Mouse (Mus musculus) embryonic facial prominence, embryonic 12.5 days (tissue): ENCODE data around the gene Ankrd36. TPM values are rescaled to one million over a fixed set of nuclear protein-coding genes. Genes with fewer than 3 reads are reported as not detected.
A peak's percentile ranks its signal among the peaks of the same experiment; 100 is the strongest.

Experiments used
- ATAC-seq: fragments of 200-750 bp; cut with Nextera tagmentation; 2 replicates; pipeline ENCODE4 v1.8.0; 2017; ENCODE audit not compliant: insufficient number of reproducible peaks, insufficient read depth, low FRiP score, low TSS enrichment
- H3K27ac ChIP-seq: fragments of 300-500 bp; sonication (generic); 2 replicates; pipeline ENCODE4 v1.5.1; 2016; ENCODE audit warnings: mild to moderate bottlenecking
- H3K27me3 ChIP-seq: fragments of 300-500 bp; sonication (generic); 2 replicates; pipeline ENCODE4 v1.6.1; 2016; ENCODE audit warnings: mild to moderate bottlenecking, moderate library complexity
- H3K36me3 ChIP-seq: fragments of 300-500 bp; sonication (generic); 2 replicates; pipeline ENCODE4 v1.6.1; 2016; ENCODE audit warnings: mild to moderate bottlenecking
- H3K4me1 ChIP-seq: fragments of 300-500 bp; sonication (generic); 2 replicates; pipeline ENCODE4 v1.6.1; 2016
- H3K4me2 ChIP-seq: fragments of 300-500 bp; sonication (generic); replicated peaks from 2 replicates; pipeline ENCODE4 v1.6.1; 2016; ENCODE audit warnings: mild to moderate bottlenecking, moderate library complexity
- H3K4me3 ChIP-seq: fragments of 300-500 bp; sonication (generic); 2 replicates; pipeline ENCODE4 v1.5.1; 2016; ENCODE audit warnings: mild to moderate bottlenecking
- H3K9ac ChIP-seq: fragments of 300-500 bp; sonication (generic); 2 replicates; pipeline ENCODE4 v1.6.1; 2016; ENCODE audit warnings: mild to moderate bottlenecking, moderate library complexity
- H3K9me3 ChIP-seq: fragments of 300-500 bp; sonication (generic); 2 replicates; pipeline ENCODE4 v1.6.1; 2016; ENCODE audit warnings: mild to moderate bottlenecking, moderate library complexity
- WGBS: fragments of 180-500 bp; shearing (Covaris S2); methylation state at CpG from one replicate; pipeline ENCODE4 v1.1.7; 2016; 5-methylcytosine and 5-hydroxymethylcytosine counted together
- polyA plus RNA-seq: library from polyadenylated mRNA; unstranded; fragments of >200 nt; fragmentation: Nextera tagmentation; extraction: Ambion mirVana; gene quantifications from 2 replicates; pipeline ENCODE4 v1.2.1, GENCODE M21; 2016

Gene Ankrd36
- polyA plus RNA-seq, 1 experiment from 2014 or later = 0.13 TPM

DNA sequence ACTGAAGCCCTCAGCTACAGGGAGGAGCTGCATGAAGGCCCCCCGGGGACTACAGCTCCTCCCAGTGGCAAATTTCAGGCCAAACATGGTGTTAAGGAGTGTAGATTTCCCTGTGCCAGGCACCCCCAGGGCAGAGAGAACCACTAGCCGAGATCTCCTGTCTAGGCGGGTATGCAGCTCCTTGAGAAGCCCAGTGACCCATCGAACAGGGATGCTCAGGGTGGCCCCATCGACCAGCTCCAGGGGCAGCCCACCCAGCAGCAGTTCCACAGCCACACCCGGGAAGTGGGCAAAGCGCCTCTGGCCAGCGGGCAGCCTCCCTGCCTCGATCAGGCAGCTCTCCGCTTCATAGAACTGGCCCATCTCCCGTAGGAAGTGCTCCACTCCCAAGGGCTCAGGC, 146.8 kb downstream of the Ankrd36 start:
- no peak for ATAC-seq
- H3K36me3 ChIP-seq = peaks cover 40% of the 10 kb centered on the region
- H3K9ac ChIP-seq = no peak overlapping the region
- 89% methylated on average over 11 of the region's 11 CpGs for WGBS
- H3K27ac ChIP-seq = no peak overlapping the region
- H3K27me3 ChIP-seq = no peaks in the 10 kb centered on the region
- no peak overlapping the region for H3K4me2 ChIP-seq
- no peaks in the 10 kb centered on the region for H3K4me1 ChIP-seq
- no peaks in the 10 kb centered on the region for H3K9me3 ChIP-seq
- H3K4me3 ChIP-seq = no peak overlapping the region

DNA sequence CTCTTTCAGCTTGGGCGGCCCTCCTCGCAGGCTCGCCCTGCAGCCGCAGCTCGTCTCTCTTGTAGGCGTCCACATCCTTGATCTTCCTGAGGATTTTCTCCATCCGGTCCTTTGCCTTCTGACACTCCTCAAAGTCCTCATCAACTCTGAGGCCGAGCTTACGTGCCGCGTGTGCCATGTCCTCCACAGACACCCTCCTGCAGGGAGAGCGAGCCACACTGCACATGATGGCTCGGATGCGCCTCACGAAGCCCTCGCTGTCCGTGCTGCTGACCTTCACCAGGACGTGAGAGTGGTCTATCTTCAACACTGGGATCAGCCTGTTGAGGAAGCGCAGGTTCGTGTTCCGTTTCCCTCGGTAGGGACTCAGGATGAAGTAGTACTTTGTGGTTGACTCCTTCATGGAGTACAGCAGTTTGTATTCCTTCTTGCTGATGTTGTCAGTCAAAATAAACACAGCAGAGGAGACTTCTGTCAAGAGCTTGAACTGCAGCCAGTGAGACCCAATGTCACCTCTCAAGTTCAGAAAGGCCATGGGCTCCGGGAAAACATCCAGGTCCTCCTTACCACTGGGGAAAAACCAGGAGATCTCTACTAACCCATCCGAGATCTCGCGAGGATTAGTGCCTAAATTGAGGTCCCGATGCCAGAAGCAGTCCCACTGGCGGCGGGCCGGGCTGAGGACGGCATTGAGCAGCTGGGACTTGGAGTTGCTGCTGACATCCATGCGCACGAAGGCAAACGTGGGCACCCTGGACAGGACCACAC, 147.6 kb downstream of the Ankrd36 start:
- Histone ChIP-seq H3K4me1 (no peaks in the 10 kb centered on the region), H3K27me3 (no peaks in the 10 kb centered on the region), H3K9ac (no peak overlapping the region), H3K4me2 (no peak overlapping the region), H3K9me3 (no peaks in the 10 kb centered on the region), H3K4me3 (no peak overlapping the region), H3K27ac (no peak overlapping the region), H3K36me3 (peaks cover 43% of the 10 kb centered on the region)
- 90% methylated on average over 34 of the region's 34 CpGs for WGBS
- ATAC-seq = no peak

DNA sequence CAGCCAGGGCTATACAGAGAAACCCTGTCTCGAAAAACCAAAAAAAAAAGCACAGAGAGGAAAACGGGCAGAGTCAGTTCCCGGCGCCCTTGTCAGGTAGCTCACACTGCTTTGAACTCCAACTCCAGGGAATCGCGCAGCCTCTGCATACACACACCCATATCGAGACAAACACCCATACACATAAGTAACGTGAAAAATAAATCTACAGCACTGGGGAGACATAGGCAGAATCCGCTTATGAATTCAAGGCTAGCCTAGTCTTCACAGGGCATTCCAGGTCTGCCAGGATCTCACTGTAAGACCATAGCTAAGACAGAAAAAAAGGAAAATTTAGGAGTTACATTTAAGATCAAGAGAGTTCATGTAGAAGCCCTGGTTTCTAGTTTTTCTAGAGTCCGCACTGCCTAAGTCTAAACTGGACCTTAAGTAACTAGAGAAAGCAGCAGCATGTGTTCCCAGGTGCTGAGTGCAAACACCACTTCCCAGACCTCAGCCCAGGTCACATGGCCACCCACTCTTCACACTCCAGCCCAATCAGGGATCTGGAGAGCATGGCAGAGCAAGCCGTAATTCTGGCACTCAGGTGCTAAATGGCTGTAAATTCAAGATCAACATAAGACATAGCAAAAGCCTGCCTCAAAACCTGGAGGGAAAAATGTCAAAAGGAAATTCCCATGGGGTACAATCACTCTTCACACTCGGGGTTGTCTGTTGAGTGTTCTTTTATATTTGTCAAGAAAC, 149.3 kb downstream of the Ankrd36 start:
- WGBS = 90% methylated on average over 12 of the region's 12 CpGs
- Histone ChIP-seq H3K4me2 (no peak overlapping the region), H3K9me3 (no peaks in the 10 kb centered on the region), H3K27ac (no peak overlapping the region), H3K4me1 (no peaks in the 10 kb centered on the region), H3K9ac (no peak overlapping the region), H3K4me3 (no peak overlapping the region), H3K27me3 (no peaks in the 10 kb centered on the region), H3K36me3 (peaks cover 43% of the 10 kb centered on the region)
- ATAC-seq = no peak

DNA sequence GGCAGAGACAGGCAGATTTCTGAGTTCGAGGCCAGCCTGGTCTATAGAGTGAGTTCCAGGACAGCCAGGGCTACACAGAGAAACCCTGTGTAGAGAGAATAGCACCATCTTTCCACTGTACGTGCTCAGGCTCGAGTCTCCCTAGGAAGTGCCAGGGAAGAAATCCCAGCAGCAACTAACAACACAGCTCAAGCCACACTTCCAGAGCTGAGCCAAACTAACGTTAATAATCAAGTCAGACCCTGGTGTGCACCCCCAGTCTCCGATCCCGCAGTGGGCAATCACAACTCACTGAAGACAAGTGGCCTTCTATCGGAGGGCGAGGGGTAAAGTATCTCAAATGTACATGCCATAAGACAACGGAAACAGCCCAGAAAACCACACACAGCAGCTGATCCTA, 160.1 kb downstream of the Ankrd36 start:
- WGBS = 88% methylated on average over 9 of the region's 9 CpGs

DNA sequence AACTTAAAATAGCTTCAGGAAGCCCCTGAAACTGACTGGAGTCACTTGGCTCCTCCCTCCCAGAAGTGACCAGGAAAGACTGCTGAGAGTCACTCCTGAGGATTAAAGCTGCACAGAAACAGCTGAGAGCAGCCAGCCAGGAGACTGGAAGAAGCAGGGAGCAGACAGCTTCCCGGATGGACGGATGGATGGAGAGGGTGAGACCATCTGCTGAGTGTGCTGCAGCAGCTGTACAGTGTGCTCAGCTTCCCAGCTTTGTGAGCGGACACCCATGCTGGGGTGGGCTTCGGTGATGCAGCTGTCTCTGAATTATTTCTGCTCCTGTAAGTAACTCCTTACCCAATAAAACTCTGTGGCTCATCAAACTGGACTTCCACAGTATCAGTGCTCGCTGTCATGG, 162.9 kb downstream of the Ankrd36 start:
- H3K9me3 ChIP-seq = no peaks in the 10 kb centered on the region
- H3K36me3 ChIP-seq = no peaks in the 10 kb centered on the region
- no peak overlapping the region for H3K4me2 ChIP-seq
- H3K4me3 ChIP-seq = no peak overlapping the region
- H3K27ac ChIP-seq = peak overlapping the region; percentile 47; the same call in 1 of the 2 replicates
- H3K4me1 ChIP-seq = peaks cover 8% of the 10 kb centered on the region; the same call in 1 of the 2 replicates
- H3K27me3 ChIP-seq = no peaks in the 10 kb centered on the region
- ATAC-seq = no peak
- 67% methylated on average over 5 of the region's 5 CpGs for WGBS
- H3K9ac ChIP-seq = no peak overlapping the region

More for the DNA sequence above, 160.1 kb downstream of the Ankrd36 start:
- H3K9ac ChIP-seq = no peak overlapping the region
- no peaks in the 10 kb centered on the region for H3K9me3 ChIP-seq
- no peak overlapping the region for H3K4me2 ChIP-seq
- no peak overlapping the region for H3K27ac ChIP-seq
- H3K4me3 ChIP-seq = no peak overlapping the region
- H3K4me1 ChIP-seq = peaks cover 8% of the 10 kb centered on the region; the same call in 1 of the 2 replicates
- no peaks in the 10 kb centered on the region for H3K27me3 ChIP-seq
- ATAC-seq = no peak
- H3K36me3 ChIP-seq = peaks cover under 1% of the 10 kb centered on the region; the same call in 1 of the 2 replicates

DNA sequence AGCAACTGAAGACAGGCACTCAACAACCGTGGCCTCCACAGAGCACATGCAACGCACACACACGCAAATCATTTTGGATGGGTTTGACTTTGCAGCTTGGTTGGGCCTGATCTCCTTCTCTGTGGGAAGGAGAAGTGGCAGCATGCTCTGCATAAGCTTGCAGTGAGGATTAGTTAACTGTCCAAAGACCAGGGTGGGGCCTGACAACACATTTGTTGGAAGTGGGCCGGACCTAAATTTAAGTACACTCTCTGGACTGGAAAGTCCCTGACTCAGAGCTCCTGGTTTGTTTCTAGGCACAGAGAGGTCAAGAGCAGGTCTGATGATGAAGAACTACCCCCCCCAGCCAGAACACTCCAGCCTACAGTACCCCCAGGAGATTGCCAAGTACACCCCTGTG, 164.8 kb downstream of the Ankrd36 start:
- Histone ChIP-seq H3K4me3 (no peak overlapping the region), H3K36me3 (no peaks in the 10 kb centered on the region), H3K27ac (no peak overlapping the region), H3K27me3 (no peaks in the 10 kb centered on the region), H3K9ac (no peak overlapping the region), H3K9me3 (no peaks in the 10 kb centered on the region), H3K4me1 (peaks cover 4% of the 10 kb centered on the region; the same call in 1 of the 2 replicates), H3K4me2 (no peak overlapping the region)
- no peak for ATAC-seq
- WGBS = 90% methylated on average over 4 of the region's 4 CpGs

DNA sequence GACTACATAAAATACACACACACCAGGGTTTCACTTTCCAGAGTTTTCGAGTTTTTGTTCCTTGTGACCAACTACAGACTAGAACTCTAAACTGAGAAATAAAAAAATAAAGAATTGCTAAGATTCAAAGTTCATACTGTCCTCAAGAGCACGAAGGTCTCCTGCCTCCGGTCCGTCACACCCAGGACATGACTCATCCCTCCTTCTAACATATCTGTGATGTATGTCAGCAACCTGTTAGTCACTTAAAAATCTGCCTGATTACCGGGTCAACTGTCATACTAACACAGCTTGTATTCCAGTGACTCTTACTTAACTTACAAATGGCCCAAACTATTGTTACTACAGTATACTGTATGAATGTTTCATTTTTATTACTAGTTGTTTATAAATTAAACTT, 167.7 kb downstream of the Ankrd36 start:
- Histone ChIP-seq H3K27me3 (no peaks in the 10 kb centered on the region), H3K9me3 (no peaks in the 10 kb centered on the region), H3K4me1 (peaks cover 5% of the 10 kb centered on the region; the same call in 1 of the 2 replicates), H3K4me3 (no peak overlapping the region), H3K27ac (no peak overlapping the region), H3K4me2 (no peak overlapping the region), H3K36me3 (no peaks in the 10 kb centered on the region), H3K9ac (no peak overlapping the region)
- WGBS = 91% methylated on average over 5 of the region's 5 CpGs
- ATAC-seq = no peak

Other genes starting within 250 kb of the Ankrd36 start
- 11.4 and 12.2 TPM in 2 replicates for gene Znrf3, start 124.8 kb upstream of the Ankrd36 start, polyA plus RNA-seq
- 152 and 160 TPM in 2 replicates for gene Xbp1, start 49.0 kb upstream of the Ankrd36 start, polyA plus RNA-seq
- gene Ccdc117, start 27.5 kb upstream of the Ankrd36 start, polyA plus RNA-seq = 26.5 and 29.6 TPM in 2 replicates
- 184 and 189 TPM in 2 replicates for gene Mrps24, start 146.0 kb downstream of the Ankrd36 start, polyA plus RNA-seq
- gene Urgcp, start 192.7 kb downstream of the Ankrd36 start, polyA plus RNA-seq = 27.4 and 28.6 TPM in 2 replicates
- gene Dbnl, start 218.8 kb downstream of the Ankrd36 start, polyA plus RNA-seq = 132 and 139 TPM in 2 replicates
- 17.0 and 18.2 TPM in 2 replicates for gene Pgam2, start 234.0 kb downstream of the Ankrd36 start, polyA plus RNA-seq